Mouse (Mus musculus): ENCODE data around the gene Kif2c.

GRCm38 (mm10) chr4:117218517-117219219, 36.2 kb upstream of the Kif2c start:
- TF ChIP-seq CTCF (IDR thresholded peaks at IDR 0.05; ENCODE audit: borderline replicate concordance, control insufficient read depth, extremely low read depth, insufficient read depth, low read length, poor library complexity) = peak; percentile 65; the same call in 1 of the 2 replicates
- no peak for TF ChIP-seq POLR2A (IDR thresholded peaks at IDR 0.05; ENCODE audit: control insufficient read depth, extremely low read depth, insufficient read depth, low read length, poor library complexity)
